Mouse (Mus musculus) hindlimb bud, embryonic 11.5 days (tissue): ENCODE measurements around the gene Cdc26.

Experiments used
- DNase-seq: peaks from one replicate; pipeline ENCODE4 v3.0.0-alpha.2; 2012; ENCODE audit warnings: low read depth, low spot score; ENCODE audit errors: extremely low spot score

The Cdc26 gene

DNA sequence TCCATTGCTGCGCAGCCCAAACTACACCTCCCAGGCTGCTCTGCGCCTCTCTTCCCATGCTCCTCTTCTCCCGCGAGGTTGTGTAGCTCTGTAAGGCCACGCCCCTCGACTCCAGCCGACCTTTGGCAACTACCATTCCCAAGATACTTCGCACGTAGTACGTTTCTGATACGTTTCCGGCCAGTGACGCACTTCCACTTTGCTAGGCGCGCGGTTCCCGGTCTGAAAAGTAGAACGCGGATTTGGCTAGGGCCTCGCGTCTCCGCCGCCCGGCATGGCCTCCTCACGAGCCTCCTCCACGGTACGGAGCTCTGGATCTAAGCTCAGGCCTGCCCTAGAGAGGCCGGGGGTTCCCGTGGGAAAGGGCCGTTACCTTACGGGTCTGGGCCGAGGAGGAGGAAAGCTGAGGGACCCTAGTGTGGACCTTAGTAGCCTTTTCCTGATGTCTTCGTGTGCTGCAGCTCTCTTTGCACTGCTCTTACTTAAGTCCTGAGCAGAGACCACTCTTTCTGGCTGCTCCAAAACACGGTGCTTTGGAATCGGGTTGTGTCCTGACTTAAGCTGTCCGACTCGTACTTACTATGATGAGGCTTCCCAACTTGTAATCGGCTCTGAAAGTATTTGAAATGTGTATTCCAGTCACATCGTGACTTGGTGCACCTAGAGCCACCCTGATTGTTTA lies at the start of gene Cdc26, which contains the start of gene Prpf4:
TSS of gene Cdc26 (minus strand) at position 42 of the 682 bp plus-strand sequence.
TSS of gene Prpf4 (plus strand) at position 197 of the 682 bp plus-strand sequence.
- DNase-seq = peak; percentile 97

DNA sequence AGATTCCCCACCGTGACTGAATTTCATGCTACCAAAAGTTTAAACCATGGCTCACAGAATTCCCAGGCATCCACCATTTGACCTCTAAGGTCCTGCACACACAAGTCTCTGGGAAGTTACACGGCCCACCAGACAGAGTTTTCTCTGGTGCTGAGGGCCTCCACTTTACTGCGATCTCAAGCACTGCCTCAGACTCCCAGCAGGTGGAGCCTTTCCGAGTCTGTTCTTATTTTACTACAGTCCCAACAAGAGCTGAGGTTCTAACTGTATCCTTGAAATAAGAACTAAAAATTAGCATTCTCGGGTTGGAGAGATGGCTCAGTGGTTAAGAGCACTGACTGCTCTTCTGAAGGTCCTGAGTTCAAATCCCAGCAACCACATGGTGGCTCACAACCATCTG lies 46.6 kb upstream of the Cdc26 start:
- no peak for DNase-seq

DNA sequence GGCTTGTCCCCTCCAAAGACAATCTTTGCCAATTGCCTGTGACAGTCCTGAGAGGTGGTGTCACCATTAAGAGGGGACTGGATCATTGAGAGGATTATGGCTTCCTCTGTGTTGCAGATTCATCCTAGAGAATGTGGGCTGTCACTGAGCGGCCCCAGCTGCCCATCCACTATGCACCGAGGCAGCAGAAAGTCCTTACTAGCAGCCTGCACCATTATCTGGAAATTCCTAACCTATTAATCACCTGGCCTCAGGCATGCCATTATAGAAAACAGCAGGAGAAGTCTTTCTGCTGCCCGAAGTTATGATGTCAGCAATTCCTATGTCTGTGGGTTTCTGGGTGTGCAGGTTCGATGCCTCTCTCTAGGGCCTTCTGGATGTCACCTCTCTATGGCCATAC lies 32.5 kb upstream of the Cdc26 start:
- DNase-seq = no peak

DNA sequence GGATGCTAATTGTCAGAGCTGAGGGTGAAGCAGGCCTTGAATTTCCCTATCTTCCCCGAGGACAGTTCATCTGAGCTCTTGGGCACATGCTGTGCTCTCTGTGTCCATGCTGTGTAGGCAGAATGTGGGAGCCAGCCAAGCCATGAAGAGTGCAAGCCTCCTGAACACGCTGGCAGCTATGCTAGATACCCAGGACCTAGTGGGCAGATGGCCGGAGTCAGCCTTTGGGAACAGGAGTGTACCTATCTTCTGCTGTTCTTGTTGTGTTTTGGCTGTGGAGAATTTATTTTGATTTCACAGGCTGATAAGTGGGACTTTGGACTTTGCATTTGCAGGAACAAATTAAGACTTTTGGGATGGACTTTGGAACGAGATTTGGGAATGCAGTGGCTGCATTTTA lies 32.1 kb upstream of the Cdc26 start:
- no peak for DNase-seq

DNA sequence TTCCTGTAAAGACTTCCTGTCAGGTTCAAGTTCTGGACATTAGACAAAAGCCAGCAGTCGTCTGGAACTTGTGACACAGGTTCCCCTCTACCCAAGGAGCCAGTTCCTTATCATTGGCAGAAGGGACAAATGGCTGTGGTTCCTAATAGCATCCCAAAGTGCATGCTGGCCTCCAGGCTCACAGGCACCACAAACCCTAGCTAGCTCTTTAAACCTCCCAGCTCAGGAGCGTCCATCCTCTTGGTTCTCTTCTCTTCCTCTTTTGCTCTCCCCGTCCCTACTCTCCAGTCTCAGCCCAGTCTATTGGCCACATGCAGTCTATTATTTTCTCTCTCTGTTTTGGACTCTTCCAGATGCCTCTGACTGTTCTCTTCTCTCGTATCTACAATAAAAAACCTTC lies 31.4 kb upstream of the Cdc26 start:
- no peak for DNase-seq

DNA sequence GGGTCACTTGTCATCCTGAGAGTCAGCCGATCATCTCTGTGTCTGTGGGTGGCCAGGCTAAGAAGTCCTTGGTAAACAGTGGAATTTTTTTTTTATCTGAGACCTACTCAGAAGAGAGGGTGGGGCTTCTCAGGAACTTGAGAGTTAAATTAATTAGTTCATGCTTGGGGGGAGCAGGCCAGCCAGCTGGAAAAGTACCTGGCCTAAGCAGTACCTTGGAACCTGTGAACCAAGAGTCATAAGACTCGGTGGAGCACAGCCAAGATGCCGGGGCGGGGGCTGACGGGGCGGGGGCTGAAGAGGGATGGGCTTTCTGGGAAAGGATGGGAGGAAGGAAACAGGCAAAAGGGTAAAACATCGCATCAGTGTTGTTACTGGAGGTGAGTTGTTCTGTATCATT lies 29.4 kb upstream of the Cdc26 start:
- DNase-seq = no peak

DNA sequence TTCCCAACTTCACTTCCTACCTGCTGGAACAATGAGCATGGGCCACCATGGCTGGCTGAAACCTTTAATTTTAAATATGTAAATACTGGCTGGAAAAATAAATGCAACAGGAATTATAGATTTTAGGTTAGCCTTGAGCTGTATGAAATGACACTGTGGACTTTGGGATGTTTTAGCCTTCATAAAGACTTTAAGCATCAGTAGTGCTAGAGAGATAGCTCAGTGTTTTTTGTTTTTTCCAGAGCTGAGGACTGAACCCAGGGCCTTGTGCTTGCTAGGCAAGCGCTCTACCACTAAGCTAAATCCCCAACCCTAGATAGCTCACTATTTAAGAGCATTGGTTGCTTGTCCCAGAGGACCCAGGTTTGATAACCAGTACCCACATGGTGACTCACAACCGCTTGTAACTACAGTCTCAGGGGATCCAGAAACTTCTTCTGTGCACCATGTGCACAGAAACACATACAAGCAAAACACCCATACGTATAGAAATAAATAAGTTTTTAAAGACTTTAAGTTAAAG lies 28.9 kb upstream of the Cdc26 start:
- no peak for DNase-seq

DNA sequence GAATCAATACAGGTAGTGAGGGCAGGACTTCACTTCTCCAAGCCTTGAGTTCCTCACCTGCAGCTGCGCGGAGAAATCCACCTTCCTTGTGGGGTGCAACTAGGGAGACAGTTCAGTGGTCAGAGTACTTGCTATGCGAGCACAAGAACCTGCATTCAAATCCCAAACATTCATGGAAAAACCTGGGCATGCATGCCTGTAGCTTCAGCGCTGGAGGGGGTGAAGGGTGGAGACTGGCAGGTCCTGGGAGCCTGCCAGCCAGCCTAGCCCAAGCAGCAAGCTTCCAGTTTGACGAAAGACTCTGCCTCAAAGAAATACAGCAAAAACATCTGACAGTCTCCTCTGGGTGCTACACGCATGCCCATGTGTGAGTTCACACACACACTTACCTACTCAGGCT lies 26.6 kb upstream of the Cdc26 start, which contains the start of gene Rnf183:
TSS of gene Rnf183 (minus strand) at position 172 of the 400 bp plus-strand sequence.
- no peak for DNase-seq

DNA sequence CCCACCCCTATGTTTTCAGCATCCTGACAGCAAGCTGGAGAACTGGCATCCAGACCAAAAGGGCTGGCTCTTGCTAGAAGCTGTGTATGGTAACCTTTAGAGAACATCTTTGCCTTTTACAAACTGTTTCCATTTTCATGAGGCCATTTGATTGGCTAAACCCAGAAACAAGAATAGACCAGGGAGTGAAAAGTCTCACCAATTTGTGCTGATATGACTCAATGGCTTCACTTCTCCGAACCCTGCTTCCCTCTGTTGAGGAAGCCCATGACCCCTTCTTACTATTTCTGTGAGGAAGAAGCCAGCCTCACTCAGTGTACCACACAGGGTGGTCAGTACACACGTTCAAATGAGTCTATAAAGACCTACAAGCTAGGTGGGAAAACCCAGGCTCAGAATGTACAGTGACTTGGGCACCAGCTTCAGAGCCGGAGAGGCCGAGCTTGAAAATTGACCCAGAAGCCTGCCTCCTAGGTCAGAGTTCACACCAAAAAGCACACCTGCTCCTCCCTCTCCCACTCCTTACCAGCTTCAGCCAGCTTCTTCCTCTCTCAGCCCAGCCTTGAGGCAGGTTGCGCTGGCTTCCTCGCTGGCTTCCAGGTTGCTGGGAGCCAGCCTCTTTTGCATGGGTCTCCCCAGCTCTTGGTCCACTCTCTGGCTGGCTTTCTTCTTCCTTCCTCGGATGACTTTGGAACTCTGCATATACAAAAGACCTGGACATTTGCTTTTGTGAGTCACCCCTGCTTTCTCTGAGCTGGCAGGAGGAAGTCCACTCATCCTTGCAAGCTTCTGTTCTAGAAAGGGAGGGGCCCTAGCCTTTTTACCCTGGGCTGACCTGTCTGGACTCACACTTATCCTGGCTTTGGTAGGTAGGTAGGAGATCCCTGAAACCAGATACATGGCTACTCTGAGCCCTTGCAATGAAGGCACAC lies 25.8 kb upstream of the Cdc26 start:
- no peak for DNase-seq

DNA sequence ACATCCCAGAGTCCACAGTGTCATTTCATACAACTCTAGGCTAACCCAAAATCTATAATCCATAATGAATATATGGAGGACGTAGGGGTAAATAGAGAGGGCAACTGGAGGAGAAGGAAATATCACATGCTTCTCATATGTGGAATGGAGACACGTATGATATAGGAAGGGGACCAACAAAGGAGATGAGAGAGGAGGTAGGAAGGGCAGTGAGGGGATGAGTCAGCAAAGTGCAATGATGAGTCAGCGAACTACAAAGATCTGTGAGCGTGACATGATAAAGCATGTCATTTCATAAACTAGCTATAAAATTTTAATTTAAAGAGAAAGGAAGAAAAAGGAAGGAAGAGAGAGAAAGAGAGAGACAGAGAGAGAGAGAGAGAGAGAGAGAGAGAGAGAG lies 23.1 kb upstream of the Cdc26 start:
- no peak for DNase-seq

DNA sequence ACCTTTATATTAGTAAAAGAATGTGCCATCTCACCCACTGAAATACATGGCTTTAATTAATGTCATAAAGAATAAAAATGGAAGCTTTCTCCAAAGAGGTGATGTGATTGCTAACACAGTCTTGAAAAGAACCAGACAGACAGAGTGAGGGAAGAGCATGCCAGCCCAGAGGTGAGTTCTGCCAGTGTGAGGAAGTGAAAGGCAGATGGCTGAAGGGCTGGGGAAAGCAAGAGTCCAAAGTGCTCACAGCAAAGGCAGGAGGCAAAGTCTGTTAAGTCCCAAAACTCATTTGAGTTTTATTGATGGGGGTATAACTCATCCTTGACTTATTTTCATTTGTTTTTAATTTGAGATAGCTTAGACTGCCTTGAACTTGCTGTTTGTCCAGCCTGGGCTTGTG lies 22.2 kb upstream of the Cdc26 start:
- no peak for DNase-seq

DNA sequence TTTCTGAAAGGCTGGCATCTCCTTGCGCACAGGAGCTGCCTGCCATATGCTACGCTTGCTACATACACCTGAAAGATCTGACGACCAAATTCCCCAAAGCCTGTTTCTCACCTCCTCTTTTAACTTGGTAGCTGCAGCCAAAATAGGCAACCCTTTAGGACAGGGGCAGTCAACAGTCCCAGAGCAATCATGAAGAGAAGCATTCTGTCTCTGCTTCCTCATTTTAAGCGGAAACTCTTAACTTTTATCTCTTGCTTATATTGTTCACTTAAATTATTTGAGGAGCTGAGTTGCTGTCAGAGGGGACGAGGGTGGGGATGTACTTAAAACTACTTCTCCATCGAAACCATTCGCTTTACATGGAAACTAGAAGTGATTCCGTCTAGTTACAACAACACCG lies 21.2 kb upstream of the Cdc26 start:
- no peak for DNase-seq

DNA sequence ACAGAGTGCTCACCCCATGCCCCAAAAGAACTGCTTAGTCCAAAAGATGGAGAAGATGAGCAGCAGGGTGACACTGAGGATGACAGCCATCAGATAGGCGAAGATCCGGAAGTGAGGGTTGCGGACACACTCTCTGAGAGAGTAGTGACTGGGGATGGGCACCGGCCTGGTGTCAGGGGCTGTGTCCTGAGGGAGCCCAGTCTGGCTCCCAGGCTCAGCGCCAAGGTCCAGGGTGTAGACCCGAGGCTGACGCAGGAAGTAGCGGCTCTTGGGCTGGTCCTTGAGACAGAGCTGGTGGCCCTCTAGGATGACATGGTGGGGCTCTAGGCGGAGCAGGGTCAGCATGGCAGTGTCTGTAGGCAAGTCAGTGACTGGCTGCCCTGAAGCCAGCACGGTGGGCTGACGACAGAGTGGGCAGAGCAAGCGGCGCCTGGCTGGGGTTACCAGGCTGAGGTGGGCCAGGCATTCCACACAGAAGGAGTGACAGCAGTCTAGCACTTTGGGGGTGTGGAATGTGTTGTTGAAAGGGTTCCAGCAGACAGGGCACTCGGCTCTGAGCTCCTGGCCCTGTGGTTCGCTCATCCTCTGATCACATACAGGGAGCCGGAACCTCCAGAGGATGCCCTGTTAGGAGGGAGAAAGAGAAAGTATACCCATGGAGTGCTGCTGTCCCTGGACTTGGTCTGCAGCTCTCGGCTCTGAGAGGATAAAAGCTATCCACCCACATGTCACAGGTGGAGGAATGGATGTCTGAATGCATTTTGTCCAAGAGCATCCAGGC lies 19.7 kb upstream of the Cdc26 start:
- DNase-seq = no peak

DNA sequence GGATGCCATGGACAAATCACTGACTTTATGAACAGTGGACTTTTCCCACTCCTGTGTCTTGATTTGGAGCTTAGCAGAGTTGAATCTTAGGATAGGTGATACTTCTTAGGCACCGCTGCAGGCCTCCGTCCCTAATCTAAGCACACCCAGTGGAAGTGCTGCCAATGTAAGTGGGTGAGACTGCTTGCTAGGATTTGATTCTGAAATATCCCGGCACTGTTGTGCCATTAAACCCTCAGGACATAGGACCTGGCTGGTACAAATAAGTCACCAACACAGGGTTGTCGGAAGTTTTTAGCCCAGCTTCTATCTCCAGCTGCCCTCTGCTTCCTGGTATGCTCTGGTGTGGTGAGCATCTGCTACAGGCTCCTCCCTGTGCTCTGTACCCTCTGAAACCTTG lies 17.4 kb upstream of the Cdc26 start:
- no peak for DNase-seq

DNA sequence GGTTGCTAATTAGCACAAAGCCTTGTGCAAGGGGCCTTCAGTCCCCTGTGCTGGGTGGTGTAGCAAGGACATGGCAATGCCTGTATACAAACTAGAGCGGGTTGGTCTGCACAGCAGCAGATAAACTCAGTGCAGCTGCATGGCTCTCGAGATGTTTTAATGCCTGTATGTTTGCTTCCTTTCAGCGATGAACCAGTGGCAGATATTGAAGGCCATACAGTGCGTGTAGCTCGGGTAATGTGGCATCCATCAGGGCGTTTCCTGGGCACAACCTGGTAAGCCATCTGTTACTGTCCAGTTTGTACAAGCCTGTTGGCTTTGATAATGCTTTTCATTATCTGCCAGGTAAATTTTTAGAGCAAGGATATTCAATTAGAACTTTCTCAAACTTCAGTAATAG lies 10.6 kb upstream of the Cdc26 start:
- DNase-seq = no peak

DNA sequence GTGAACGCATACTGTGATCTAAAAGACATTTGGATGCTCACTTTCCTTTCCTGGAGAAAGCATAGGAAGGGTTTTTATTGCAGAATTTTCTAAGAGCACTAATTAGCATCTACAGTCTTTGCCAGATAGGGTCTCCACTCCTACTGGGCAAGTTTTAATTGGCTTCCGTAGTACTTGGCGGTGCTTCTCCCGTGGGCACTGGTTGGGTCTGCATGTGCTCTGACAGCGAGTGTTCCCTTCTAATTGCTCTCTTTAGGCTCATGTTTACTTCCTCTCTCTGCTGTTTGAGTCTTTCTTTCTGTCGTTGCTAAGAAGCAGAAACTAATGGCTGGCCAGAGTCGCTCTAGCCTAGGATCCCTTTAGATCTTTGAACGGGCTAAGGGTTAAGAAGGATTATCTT lies 10.0 kb upstream of the Cdc26 start:
- DNase-seq = no peak

DNA sequence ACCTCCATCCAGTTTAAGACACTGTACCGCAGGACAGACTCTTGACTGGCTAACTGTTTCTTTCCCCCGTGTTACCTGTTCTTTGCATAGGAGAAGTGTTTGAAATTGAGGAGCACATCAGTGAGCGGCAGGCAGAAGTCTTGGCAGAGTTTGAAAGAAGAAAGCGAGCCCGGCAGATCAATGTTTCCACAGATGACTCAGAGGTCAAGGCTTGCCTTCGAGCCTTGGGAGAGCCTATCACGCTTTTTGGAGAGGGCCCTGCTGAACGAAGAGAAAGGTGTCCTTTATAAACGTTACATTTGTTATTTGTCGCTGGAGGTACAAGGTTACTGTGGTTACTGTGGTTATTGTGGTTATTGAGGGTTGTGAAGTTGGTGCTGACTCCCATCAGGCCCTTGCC lies 3.2 kb upstream of the Cdc26 start:
- no peak for DNase-seq

DNA sequence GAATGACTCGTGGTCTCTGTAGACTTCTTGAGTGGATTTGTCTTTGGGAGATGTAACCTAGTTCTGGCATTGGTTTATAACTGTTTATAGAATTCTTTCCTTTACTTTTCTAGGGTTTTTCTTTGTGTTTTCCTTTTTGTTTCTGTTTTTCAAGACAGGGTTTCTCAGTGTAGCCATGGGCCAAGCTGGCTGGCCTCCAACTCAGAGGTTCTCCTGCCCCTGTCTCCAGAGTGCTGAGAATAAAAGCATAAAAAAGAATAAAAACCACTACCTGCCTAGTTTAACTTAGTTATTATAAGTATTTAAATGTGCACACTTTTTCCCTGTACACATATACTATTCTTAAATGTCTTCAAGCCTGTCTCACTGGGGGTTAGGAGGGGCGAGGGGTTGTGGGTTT lies 1.9 kb upstream of the Cdc26 start:
- DNase-seq = no peak

DNA sequence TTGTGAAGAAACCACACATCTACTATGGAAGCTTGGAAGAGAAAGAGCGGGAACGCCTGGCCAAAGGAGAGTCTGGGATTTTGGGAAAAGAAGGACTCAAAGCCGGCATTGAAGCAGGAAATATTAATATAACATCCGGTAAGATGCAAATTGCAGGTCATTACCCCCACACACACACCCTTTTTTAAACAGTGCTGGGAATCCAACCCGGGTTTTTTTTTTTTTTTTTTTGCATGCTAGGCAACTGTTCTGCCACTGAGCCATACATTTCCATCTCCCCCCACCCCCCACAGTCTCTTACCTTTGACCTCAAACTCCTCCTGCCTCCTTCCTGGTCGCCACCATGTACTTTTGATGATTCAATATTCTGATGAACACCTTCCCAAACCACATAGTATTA lies 1.2 kb upstream of the Cdc26 start:
- DNase-seq = no peak

DNA sequence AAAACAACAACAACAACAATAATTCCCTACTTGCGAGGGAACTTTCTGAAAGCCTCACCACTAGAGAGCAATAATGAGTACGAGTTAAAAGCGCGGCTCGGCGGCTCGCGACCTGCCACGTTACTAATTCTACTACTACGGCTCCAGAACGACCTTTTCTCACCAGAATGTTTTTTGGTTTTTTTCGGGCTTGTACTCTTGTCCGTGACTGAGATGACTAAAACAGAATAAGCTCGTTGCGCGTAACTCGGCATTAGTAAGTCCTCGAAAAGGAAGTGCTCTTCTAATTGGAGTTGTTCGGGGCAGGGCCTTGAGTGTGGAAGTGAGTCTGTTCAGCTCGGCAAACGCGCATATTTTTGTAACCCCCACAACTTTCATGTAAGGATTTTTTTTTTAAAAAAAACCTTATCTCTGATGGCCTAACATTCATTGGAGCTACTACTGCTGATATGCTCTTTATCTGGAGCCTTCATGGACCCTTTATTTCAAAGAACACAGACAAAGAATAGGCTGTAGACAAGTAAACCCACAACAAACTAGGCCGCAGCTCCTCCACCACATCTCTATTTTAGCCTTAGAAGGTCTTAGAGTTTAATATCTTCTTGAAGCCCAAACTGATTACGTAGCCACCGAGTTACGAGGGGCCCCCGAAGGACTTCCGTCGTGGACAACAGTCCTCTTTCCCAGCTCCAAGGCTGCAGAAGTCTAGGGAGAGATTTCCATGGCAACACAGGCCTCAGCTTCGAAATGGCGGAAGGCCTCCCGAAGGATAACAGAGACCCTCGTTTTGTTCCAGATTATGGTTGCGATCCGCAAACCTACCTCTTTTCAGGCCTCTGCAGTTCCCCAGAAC lies 486 bp downstream of the Cdc26 start:
- DNase-seq = peak; percentile 44
